Mouse (Mus musculus) c-Kit-positive CD71-negative TER-119-negative erythroid progenitor cells, embryonic 14.5 days (primary cell): ENCODE results near the gene C2cd3.
"Not testable (repeated sequence)": the region's sequence is repeated elsewhere in the genome, so short reads cannot be mapped to it uniquely, and the experiment has no call there.

Source experiments
- DNase-seq: peaks from one replicate; pipeline ENCODE4 v3.0.0-alpha.2; 2013; ENCODE audit warnings: low read depth

C2cd3 gene

GRCm38 (mm10) chr7:100470796-100471406 lies 98.9 kb downstream of the C2cd3 start:
- no peak for DNase-seq

GRCm38 (mm10) chr7:100471407-100471797 lies 99.4 kb downstream of the C2cd3 start:
- no peak for DNase-seq

GRCm38 (mm10) chr7:100472777-100473176 lies 100.7 kb downstream of the C2cd3 start, which contains the start of gene Ucp3:
Gene Ucp3 (plus strand): TSS chr7:100472990.
- DNase-seq = no peak

GRCm38 (mm10) chr7:100473846-100474454 lies 101.9 kb downstream of the C2cd3 start:
- no peak for DNase-seq

- no peak for DNase-seq
Observed at GRCm38 (mm10) chr7:100474680-100475079, 102.6 kb downstream of the C2cd3 start.

GRCm38 (mm10) chr7:100479100-100479822 lies 107.2 kb downstream of the C2cd3 start:
- no peak for DNase-seq

- DNase-seq = no peak
Observed at GRCm38 (mm10) chr7:100479823-100480164, 107.8 kb downstream of the C2cd3 start.

GRCm38 (mm10) chr7:100480175-100480574 lies 108.1 kb downstream of the C2cd3 start:
- DNase-seq = no peak

GRCm38 (mm10) chr7:100482046-100482445 lies 110.0 kb downstream of the C2cd3 start:
- DNase-seq = not testable (repeated sequence)

GRCm38 (mm10) chr7:100484493-100484892 lies 112.5 kb downstream of the C2cd3 start:
- no peak for DNase-seq

GRCm38 (mm10) chr7:100487301-100487700 lies 115.3 kb downstream of the C2cd3 start:
- DNase-seq = no peak

GRCm38 (mm10) chr7:100488474-100489048 lies 116.5 kb downstream of the C2cd3 start:
- DNase-seq = no peak

- no peak for DNase-seq
Observed at GRCm38 (mm10) chr7:100492391-100493116, 120.5 kb downstream of the C2cd3 start.

GRCm38 (mm10) chr7:100493117-100493483 lies 121.1 kb downstream of the C2cd3 start, which contains the start of gene Ucp2:
Gene Ucp2 (plus strand): TSS chr7:100493337.
- DNase-seq = peak; percentile 90

GRCm38 (mm10) chr7:100493484-100494414 lies 121.7 kb downstream of the C2cd3 start:
- no peak for DNase-seq

- no peak for DNase-seq
Observed at GRCm38 (mm10) chr7:100494415-100494831, 122.4 kb downstream of the C2cd3 start.

GRCm38 (mm10) chr7:100495042-100495441 lies 123.0 kb downstream of the C2cd3 start:
- DNase-seq = no peak

- peak; percentile 81 for DNase-seq
Observed at GRCm38 (mm10) chr7:100495581-100496251, 123.7 kb downstream of the C2cd3 start.

- no peak for DNase-seq
Observed at GRCm38 (mm10) chr7:100496371-100496770, 124.3 kb downstream of the C2cd3 start.

GRCm38 (mm10) chr7:100496791-100497190 lies 124.8 kb downstream of the C2cd3 start:
- no peak for DNase-seq
